Mouse (Mus musculus) c-Kit-negative CD71-positive TER-119-positive erythroid progenitor cells, embryonic 14.5 days (primary cell): ENCODE results near the gene Dok3.
A peak's percentile ranks its signal among the peaks of the same experiment; 100 is the strongest.

Experiments
- DNase-seq: peaks from one replicate; pipeline ENCODE4 v3.0.0-alpha.2; 2013; ENCODE audit warnings: low read depth, low spot score

Dok3 gene

DNA sequence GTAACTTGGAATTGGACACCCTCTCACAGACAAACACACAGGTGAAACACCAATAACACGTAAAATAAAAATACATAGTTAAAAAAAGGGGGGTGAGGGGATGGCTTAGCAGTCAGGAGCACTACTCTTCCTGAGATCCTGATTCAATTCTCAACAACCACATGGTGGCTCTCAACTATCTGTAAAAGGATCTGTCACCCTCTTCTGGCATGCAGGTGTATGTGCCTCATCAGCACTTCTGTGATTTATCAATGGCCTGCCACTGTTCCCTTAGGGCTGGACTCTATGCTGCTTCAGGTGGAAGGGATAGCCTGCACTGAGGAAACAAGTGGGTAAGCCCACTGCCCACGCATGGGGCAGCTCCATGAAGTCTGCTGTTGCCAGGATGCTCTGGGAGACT is 11.8 kb upstream of the Dok3 start:
- DNase-seq: no peak

DNA sequence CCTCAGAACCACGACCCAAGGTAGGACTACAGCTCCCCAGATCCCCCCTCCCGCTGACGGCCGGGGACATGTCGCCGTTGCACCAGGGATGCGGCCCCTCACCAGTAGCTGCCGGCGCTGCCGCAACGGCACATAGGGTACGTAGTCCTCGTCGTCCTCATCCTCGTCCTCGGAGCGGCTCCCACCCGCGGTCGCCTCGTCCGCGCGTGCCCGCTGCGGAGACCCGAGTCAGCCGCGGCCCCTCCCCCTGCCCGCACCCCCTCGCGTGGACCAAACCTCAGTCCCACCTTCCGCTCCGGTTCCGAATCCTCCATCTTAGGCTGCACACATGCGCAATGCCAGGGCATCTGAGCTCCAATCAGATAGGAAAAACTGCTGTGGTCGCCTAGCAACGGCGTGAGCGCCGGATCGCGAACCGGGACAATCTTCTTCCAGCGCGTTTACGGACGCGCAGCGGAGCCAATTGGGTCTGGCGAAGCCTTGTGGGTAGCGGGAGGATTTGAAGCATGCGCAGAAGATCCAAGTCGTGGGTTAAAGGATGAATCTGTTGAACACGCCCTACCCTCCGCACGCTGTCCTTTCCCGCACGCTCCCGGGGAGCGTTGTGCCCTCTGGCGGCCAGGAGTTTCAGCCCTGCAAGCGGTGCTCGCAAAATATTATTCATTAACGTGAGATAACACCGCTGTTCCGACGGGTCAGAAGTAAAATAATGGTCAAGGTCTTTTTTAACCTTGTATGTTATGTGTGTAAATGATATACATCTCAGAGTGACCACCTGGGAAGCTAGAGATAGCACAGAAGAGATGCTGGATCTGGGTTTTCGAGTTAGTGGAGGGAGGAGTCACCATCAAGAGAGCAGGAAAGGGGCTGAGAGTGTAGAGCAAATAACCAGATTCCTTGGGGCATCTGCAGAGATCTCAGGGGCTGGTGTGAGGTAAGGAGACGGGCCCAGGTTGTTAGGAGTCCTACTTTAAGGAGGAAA is 7.4 kb upstream of the Dok3 start, which contains the start of gene Ddx41:
TSS of gene Ddx41 (minus strand) at position 465 of the 982 bp plus-strand sequence.
- peak; percentile 98 for DNase-seq

DNA sequence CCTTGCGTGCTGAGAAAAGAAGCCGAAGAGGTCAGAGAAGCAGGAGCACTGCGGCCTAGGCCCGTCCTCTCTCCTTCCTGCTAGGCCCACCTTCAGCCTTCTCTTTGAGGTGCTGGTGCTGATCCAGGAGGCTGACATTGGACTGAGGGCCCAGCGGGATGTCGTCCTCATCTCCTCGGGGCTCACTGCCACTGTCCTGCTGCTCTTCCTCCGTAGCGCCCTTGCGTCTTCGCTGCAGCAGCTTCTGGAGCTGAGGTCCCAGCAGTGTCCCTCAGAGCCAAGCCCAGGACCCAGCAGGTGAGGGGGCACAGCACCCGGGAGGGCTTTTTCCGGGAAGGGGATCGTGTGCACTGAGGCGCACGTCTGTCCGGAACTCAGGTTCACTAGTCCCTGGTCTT is 6.7 kb upstream of the Dok3 start:
- DNase-seq: no peak

DNA sequence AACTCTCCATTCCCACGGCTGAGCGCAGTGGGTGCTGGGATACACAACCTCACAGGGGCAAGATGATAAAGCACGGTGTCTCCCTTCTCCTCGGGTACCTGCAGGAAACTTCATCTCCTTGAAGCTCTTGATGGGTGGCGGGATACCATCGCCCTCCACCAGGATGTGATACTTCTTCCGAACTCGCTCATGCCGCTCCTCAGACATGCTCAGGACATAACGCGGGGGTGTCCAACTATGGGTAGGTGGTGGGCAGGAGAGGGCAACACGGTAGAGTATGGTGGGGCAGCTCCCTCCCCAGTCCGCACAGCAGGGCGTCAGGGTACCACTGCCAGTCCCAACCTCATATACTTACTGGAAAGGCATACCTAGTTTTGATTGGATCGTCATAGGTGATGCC is 6.1 kb upstream of the Dok3 start:
- no peak for DNase-seq

- DNase-seq: no peak
These were observed 993 bp downstream of the Dok3 start for GRCm38 (mm10) chr13:55527834-55528772.

DNA sequence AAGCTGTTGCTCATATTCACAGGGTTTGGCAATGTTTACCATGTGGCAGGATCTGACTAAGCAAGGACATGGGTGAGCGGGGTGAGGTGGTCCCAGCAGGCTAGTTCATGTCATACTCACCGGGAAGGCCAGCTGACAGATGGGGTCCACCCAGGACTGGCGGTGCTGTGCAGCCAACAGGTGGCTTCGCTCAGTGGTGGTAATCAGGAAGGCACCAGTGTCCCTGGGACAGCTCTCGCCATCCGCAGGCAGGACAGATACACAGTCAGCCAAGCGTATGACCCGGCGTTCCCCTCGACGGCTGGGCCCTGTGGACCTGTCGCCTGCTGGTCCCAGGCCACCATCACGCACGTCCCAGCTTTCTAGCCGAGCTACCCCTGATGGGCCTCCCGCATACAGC is 1.9 kb downstream of the Dok3 start:
- no peak for DNase-seq

DNA sequence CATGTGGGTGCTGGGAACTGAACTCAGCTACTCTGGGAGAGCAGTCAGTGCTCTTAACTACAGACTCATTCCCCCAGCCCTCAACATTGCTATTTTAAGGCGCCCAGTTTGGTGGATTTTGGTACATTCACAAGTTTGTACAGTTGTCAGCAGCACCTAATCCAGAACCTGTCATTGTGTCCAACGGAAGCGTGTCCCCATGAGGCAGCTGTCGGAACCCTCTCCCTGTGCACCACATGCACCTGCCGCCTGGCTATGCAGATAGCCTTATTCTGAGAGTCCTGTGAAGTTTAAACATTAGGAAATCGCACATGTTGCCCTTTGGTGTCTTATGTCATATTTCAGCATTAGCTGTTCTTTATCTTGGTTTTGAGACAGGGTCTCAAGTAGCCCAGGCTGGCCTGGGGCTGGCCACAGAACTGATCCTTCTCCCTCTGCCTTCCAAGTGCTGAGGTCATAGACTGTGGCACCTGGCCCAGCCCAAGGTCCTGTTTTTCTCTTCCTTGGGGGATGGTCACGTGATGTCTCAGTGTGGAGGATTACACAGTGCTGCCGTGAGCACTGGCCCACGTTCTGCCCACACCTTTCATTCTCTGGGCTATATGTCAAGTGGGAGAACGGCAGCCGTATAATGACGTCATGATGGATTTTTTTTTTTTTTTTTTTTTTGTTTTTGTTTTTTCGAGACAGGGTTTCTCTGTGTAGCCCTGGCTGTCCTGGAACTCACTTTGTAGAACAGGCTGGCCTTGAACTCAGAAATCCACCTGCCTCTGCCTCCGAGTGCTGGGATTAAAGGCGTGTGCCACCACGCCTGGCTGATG is 3.2 kb downstream of the Dok3 start:
- no peak for DNase-seq

DNA sequence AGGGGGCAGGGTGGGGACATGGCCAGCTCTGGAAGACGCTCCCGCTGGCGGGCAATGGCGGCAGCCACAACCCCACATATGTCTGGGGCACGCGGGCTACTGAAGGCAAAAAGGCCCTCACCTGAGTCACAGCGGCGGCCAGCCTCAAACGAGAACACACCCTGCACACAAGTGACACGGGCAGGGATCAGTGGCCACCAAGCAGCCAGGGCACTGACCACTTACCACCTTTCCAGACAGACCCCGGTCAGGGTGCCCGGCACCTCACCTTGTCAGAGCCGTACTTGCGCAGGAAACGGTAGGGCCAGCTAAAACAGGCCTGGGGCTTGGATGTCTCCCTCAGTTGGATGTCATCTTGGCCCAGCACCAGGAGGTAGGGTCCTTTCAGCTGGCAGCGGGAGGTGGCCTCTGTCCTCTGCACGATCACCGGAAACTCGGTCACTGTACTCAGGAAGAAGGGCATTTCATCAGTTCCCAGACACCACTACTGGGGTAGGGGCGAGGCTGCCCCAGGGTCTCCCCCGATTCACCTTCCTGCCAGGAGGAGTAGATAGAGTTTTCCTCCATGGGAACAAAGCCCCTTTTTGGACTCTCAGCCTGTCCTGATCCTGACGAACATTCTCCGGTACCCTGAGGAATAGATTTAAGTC is 5.0 kb downstream of the Dok3 start:
- no peak for DNase-seq

DNA sequence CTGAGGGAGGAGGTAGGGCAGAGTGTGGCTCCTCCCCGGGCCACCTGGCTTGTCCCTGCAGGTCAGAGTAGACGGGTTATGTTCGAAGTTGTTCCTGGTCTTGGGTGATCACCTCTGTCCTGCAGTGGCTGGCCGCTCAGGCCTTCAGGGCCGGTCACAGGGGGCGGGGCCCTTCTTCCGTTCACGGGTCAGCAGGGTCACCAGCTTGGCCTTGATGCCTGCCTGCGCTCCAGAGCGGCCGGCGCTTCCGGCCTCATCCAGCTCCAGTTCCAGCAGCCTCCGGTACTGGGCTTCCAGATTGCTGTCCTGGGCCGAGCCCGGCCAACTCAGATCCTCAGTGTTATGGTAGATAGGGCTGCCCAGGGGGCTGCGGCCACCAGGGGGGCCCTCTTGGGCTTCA is 5.8 kb downstream of the Dok3 start:
- DNase-seq: no peak

DNA sequence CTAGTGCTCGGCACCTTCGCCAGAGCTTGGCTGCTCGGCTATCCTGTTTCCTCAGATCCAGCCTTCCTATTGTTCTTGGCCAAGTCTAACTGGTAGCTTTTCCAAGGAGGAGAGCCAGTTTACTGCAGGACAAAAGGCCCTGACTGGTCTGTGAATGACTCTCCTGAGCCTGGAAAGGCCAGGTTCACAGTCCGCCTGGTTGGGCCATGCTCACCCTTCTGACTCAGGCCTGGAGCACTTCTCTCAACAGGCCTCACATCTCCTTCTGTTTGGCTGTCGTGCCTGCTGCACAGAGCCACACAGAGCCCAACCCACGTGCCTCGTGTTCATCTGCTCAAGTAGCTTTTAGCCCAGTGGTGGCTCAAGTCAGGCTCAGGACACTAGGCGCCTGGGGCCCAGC is 6.4 kb downstream of the Dok3 start:
- DNase-seq: no peak

DNA sequence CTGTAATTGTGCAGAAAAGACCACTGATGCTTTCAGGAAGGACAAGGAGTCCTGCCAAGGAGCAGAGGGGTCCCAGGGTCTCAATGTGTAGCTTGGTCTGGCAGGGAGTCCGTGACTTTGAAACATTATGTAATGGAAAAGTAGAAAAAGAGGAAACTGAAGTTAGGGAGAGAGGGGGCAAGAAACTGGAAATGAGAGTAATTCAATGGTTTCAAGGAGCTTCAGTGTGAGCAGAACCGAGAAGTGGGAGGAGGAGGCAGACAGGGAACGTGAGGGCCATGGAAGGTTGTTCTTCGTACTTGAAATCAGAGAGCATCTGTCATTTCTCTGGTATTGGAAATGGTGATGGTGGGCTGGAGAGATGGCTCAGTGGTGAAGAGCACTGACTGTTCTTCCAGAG is 9.5 kb downstream of the Dok3 start:
- DNase-seq: no peak

GRCm38 (mm10) chr13:55516955-55517354 is 12.1 kb downstream of the Dok3 start:
- peak; percentile 72 for DNase-seq

- DNase-seq: no peak
These were observed 15.3 kb downstream of the Dok3 start for GRCm38 (mm10) chr13:55513828-55514227.

DNA sequence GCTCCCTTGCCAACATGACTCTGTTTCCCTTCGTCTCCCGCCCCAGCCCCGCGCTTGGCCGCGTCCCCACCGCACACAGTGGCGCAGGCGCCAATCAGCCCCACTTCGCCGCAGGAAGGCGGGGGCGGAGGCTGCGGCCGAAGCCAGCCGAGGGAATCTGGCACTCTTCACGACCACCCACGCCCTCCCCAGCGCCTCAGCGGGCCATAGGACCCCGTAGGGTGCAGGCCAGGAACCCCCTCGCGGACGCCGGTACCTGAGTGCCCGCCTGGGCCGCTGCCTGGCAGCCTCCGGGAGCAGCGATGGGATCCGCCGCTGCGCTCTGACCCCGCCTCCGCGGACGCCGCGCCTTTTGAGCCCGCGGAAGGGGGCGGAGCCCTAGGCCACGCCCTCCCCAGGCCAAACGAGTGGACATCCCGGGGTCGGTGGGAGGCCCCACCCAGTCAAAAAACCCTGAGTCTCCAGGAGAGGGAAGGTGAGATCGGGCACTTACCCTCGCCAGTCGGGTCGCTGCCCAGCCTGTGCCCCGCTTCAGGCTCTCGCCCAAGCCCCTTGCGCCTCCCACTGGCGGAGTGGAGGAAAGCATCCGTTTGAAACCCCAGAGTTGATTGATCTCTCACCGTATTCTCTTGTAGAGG is 15.9 kb downstream of the Dok3 start, which contains the start of gene Pdlim7:
TSS of gene Pdlim7 (minus strand) at position 566 of the 638 bp plus-strand sequence.
- DNase-seq: peak; percentile 62

DNA sequence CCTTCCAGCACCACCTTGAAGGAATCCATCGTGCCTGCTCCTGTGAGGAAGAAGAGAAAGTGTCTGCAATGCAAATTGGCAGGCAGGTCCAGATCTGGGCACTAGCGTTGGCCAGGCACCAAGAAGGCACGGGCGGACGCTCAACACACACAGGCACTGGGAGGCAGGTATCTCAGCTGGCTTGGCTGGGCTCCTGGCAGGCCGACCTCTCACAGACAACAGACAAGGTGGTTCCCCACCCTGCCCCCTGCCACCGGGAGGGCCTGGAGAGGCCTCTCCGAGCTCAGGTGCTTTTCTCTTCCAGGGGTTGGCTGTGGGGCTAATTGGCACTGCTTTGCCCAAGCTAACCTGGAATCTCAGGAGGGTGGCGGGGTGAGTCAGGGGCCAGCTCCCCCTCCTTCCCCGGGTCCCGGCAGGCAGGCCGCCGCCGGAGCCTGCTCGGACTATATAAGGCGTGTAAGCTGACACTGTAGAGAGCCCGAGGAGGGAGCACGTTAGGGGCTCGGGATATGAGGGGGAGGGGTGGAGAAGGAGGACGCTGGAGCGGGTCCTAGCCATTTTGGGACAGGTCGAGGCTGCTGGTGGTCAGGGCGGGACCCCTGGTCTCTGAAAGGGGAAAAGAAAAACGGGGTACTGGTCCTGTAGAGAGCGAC is 16.6 kb downstream of the Dok3 start:
- no peak for DNase-seq

DNA sequence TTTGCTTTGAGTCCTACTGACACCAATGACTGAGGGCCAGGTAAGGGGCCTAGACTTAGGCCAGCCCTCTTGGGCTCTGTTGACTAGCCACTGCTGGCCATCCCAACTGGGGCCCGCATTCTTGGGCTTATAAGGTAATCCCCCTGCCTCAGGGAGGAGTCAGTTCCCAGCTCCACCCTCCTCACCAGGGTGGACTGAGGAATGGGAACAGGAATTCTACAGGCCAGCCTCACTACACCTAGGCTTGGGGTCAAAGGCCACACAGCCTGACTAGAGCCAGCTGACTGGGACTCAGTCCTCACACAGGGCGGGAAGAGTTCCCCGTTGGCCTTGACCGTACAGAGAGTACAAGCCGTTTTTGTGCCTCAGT is 17.6 kb downstream of the Dok3 start:
- no peak for DNase-seq

GRCm38 (mm10) chr13:55510668-55511491 is 18.2 kb downstream of the Dok3 start:
- no peak for DNase-seq

DNA sequence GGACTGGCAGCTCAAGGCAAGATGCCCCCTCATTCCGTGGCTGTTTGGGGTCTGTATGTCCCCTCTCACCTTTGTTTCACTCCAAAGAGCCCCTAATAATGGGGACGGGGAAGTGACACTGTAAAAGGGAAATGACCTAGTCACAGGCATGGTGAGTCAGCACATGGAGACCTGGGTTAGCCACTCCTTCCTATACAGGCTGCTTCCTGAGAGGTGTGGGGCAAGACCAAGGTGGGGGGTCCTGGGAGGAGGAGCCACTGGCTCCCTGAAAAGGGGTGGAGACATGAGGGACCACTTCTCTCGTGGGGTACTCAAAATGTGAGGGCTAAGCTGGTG is 18.8 kb downstream of the Dok3 start:
- no peak for DNase-seq

DNA sequence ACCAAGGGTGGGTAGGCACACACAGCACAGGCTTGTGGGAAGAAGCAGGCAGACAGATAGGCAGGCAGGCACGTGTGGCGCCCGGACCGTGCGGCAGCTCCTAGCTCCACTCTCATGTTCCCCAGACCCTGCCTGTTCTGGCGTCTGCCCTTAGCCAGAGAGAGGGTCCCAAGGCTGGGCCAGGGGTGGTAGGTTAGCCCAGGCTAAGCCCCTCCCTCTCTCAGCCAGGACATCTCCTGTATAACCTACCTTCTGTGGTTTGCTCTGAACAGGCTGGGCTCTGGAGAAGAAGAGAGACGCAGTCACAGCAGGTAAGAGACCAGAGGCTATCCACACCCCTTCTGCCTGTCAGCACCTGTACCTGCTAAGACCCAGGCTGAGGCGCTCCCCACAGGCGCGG is 20.6 kb downstream of the Dok3 start:
- DNase-seq: no peak
